Mouse (Mus musculus) adrenal gland, postnatal 36 days (tissue): ENCODE measurements around the gene Dexi. TPM values are rescaled to one million over a fixed set of nuclear protein-coding genes. Genes with fewer than 3 reads are reported as not detected.

ENCODE experiments used
- DNase-seq, 2 experiments: peaks; one replicate each; pipeline ENCODE4 v3.0.0; 2021; ENCODE audit warnings: mixed read lengths in 1 of 2
- total RNA-seq, 2 experiments: library from RNA; stranded (reverse); gene quantifications; 2 replicates each; pipeline ENCODE4 v1.2.3; 2021

Dexi gene
- total RNA-seq, 2 experiments from 2014 or later, result 21.0 to 22.4 TPM

DNA sequence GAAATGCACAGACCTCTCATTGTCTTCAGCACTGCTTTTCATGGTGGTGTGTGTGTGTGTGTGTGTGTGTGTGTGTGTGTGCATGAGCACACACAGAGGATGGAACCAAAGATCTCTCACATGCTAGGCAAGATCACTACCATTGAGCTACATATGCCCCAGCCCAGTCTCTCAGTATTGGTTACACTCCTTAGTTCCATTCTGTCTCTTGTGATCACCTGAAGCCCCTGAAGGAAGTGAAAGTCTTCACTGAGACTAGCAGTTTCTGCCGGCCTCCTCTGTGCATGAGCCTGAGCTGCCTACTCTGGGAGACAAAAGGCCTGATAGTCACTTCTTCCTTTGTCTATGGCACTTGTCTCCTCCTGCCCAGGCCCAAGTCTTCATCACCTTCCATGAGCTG, 43.7 kb downstream of the Dexi start:
- DNase-seq, result no peak

GRCm38 (mm10) chr16:10498096-10498602, 44.7 kb downstream of the Dexi start:
- DNase-seq, result peak; percentile 20 to 40

GRCm38 (mm10) chr16:10495824-10496298, 47.0 kb downstream of the Dexi start:
- no peak for DNase-seq

- DNase-seq, result no peak
These were observed 50.3 kb downstream of the Dexi start for GRCm38 (mm10) chr16:10492587-10492986.

- DNase-seq, result no peak
These were observed 51.1 kb downstream of the Dexi start for GRCm38 (mm10) chr16:10491716-10492115.

DNA sequence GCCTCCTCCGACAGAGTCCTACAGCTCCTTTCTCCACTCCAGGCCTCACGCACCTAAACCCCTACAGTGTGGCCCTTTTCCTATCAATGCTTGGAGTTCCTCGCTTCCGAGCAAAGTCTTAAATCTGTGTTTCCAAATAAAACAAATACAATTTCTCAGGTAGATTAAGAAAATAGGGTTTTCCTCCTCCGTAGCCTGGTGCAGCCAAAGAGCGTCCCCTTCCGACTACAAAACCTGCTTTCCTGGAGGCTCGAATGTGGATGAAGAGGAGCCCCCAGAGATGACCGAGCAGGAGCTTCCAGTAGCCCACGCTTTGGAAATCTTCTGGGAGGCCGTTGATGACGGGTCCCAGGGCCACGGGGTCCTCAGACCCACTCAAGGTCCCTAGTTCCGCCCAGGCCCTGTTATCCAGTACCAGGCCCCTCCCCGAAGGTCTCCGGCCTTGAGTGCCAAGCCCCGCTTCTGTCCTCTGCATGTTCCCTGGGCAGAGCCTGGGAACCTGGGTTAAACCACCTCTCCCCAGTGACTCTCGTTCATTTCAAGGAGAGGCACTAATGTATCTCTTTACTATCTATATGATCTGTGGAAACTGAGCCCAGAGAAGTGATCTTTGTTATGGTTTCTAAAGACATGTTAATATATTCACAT, 52.2 kb downstream of the Dexi start:
- DNase-seq, result no peak

DNA sequence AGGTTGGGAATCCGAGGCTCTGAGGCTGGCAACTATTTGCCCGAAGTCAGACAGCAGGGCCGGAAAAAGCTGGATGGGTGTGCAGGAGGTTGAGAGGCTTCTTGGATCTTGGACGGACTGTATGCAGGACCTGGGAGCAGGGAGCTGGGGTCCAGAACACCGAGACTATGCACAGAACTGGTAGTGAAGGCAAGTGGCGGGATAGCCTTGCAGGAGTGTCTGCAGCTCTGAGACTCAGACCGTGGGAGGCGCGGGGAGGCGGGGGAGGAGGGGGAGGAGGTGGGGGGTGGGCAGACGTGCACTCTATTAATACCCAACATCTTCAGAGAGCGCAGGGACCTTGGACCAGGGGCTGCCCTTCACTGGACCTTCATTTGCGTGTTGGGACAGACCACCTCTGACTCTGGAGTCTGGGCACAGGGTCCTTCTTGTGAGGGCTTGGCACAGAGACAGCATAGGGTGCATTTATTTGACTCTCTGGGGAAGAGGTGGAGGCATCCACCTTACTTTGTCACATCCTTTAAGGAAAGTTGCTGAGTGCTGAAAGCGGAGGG, 52.9 kb downstream of the Dexi start:
- DNase-seq, result no peak

DNA sequence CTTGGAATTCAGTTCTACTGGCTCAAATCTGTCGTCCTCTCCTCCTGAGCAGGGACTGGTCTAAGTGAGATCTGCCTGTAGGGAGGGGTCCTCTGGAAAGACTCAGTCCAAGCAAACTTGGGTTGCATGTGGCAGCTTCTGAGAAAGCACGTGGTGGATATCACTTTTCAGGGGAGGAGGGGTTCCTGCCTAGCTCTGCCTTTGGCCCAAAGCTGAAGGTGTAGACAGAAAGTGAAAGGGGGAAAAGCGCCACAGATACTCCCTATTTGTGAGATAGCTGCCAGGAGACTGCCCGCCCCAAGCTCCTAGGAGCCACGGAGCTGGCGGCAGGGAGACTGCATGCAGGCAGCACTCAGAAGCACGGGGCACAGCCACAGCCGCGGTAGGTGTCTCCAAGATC, 53.4 kb downstream of the Dexi start:
- peak in 1 of 2 experiments; percentile 31 for DNase-seq

GRCm38 (mm10) chr16:10488769-10489481, 53.9 kb downstream of the Dexi start:
- DNase-seq, result no peak

GRCm38 (mm10) chr16:10487895-10488493, 54.9 kb downstream of the Dexi start:
- no peak for DNase-seq

GRCm38 (mm10) chr16:10486993-10487392, 55.9 kb downstream of the Dexi start:
- no peak for DNase-seq

DNA sequence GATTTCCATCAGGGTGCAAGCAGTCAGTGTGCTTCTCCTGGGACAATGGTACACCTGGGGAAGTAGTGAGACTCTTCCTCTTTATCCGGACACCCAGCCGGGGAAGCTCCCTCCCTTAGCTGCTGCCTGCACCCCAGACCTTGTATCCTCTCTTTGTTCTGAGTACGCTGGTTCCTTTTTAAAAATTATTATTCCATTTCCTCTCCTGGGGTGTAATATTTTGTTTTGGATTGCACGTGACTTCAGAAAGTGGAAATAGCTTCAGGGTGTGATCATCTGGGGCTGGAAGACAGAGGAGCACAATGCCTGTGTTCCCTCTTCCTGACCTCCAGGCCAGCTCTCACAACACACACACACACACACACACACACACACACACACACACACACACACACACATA, 60.5 kb downstream of the Dexi start:
- no peak for DNase-seq

DNA sequence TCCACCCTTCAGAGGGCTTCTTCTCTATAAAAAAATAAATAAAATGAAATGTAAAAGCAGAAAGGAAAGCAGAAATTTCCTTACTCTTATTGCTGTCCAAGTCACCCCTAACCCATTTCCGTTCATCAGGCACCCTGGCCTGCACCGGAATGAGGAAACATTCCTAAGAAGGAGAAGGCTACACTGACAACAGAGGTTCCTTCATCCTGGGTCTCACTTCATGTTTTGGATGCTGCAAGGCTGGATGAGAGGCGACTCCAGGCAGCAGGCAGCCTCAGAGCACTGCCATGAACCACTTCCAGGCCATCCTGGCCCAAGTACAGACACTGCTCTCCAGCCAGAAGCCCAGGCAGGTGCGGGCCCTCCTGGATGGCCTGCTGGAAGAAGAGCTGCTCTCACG, 63.0 kb downstream of the Dexi start, which contains the start of gene Ciita:
Ciita (plus strand) TSS at position 203 of the 400 bp plus-strand sequence.
- DNase-seq, result no peak

GRCm38 (mm10) chr16:10475919-10476318, 66.9 kb downstream of the Dexi start:
- DNase-seq, result no peak

- no peak for DNase-seq
These were observed 67.9 kb downstream of the Dexi start for GRCm38 (mm10) chr16:10474956-10475355.

DNA sequence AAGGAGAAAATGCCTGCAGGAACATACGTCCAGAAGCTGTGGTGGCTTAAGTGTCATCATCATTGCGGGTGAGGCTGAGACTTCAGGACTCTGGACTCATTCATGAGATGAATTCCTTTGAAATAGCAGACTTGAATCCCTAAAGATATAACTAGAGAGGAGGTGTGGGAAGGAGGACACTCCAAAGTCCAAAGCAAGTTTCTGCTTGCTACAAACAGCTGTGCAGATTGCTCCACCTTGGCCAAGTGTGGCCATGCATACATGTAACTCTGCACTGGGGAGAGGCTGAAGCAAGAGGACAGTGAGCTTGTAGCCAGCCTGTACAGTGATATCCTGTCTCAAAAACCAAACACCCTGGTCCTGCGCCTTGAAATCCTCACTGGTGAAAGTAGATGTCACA, 70.9 kb downstream of the Dexi start:
- DNase-seq, result no peak

GRCm38 (mm10) chr16:10468201-10468600, 74.7 kb downstream of the Dexi start:
- no peak for DNase-seq

DNA sequence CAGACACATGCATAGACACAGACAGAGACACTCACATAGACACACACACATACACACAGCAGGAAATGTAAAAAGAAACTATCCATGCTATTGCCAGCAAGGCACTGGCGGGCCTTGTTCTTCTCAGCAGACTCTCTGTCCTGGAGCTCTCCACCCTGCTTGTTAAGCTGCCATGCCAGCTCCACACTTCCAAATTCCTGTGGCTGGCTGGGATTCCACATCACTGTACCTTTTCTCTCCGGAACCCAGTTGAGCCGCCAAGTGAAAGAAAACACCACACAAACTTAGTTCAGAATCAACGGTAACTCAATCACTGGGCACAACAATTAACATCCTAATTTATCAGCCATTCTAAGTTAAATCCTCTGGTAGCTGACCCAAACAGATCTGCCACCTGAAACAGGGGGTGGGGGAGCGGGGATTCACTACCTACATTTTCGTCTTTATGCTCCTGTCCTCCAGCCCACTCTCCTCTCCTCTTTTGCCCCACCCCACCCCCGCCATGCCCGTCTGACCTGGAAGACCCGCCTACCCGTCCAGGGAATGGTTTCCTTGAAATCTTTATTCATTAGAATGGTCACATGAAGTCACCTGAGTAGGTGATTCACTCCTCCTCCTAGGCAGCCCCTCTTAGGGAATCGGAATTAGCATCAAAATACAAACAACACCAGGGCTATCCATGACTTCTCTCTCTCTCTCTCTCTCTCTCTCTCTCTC, 75.3 kb downstream of the Dexi start:
- no peak for DNase-seq

DNA sequence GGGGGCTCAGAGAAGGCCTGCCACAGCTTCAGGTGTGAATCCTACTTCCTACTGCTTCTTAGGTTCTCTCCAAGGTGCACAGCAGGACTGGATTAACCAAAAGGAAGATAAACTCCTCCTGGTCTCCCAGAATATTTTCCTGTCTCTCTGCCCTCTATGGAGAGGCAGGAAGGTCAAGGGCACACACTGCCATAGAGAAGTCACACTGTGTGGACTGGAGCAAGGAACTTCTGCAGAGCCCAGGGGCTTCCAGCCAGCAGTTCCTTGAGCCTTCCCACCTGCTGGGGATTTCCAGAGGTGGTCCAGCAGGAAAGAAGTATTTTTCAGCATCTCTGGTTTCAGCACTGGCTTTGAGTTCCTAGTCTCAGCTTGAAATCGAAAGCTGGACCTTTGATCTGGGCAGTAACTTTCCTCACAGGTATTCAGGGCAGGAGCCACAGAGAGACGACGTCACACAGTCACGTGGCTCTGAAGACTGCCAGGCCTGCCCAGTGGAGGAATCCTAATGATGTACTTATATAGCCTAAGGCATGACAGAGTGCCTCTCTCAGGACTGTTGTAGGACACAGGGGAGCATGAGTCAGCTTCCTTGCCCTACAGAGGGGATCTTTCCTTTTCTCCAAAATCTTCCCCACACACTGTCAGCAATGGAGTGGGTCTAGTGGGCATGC, 77.7 kb downstream of the Dexi start:
- no peak for DNase-seq

GRCm38 (mm10) chr16:10461178-10461577, 81.7 kb downstream of the Dexi start:
- no peak for DNase-seq

DNA sequence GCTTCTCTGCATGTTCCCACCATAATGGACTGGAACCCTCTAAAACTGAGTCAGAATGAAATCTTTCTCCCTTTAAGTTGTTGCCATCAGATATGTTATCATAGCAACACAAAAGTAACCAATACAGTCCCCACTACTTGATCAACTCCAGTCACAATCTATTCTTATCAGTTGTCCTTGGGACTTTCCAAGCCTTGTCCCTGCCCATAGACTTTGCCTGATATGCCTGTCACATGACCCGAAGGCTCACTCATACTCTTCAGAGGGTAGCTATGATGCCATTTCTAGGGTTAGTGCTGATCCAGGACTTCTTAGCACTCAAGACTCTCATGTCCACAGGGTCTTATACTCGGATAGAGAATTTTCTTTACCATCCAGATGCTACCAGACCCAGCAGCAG, 82.7 kb downstream of the Dexi start:
- no peak for DNase-seq

- DNase-seq, result no peak
These were observed 88.3 kb downstream of the Dexi start for GRCm38 (mm10) chr16:10454583-10454974.
